Mouse (Mus musculus) liver, postnatal 0 days (tissue): Measurements from ENCODE around the gene Zbtb20.

Experiments used
- CTCF ChIP-seq: sonication (generic); IDR thresholded peaks from 2 replicates; pipeline ENCODE4 v1.5.1; 2016; ENCODE audit warnings: antibody characterized with exemption, low read depth
- EP300 ChIP-seq: IDR thresholded peaks from 2 replicates; pipeline ENCODE4 v1.6.1; 2016; ENCODE audit warnings: antibody characterized with exemption, low read depth, mild to moderate bottlenecking

- TF ChIP-seq CTCF (no peak), EP300 (no peak)
Observed at GRCm38 (mm10) chr16:43580321-43580822, 704.7 kb downstream of the Zbtb20 start.
